Comparison of ENCODE assay signal across 25 mouse cellular contexts in genomic region chr3:92011001-92011400, GRCm38 (mm10). TPM values are rescaled to one million over a fixed set of nuclear protein-coding genes. Genes with fewer than 3 reads are reported as not detected.
DNase-seq lines count a peak whose midpoint lies in the region.
"Had no signal": no experiment of that assay in that cellular context is flagged by ENCODE, and none has a peak within 500 bp of the region (broad histone marks: within the 10 kb centered on the region; RNA-seq: fewer than 3 reads in every experiment).

No protein-coding gene starts in this region.

- peak; percentile 67 for DNase-seq in ES-CJ7 (ENCODE audit: low read depth, low spot score)
- DNase-seq in R1 (ENCODE audit: low read depth, low spot score) = peak; percentile 58
- peak; percentile 42 for DNase-seq in ZHBTc4 (ENCODE audit: low read depth, low spot score)
- no peak for DNase-seq in cerebellum, postnatal 10 days
- DNase-seq in urinary bladder, postnatal 14 days (ENCODE audit: low spot score) = no peak
- DNase-seq in urinary bladder, adult 2 months (ENCODE audit: low spot score) = no peak
- DNase-seq: adrenal gland, adult 2 months; adrenal gland, adult 8-10 months; adrenal gland, postnatal 10 days; adrenal gland, postnatal 14 days; adrenal gland, postnatal 25 days; adrenal gland, postnatal 36 days; B cell, adult 2 months; cerebellum, adult 11 months; cerebellum, adult 11-12 months; cerebellum, adult 18-20 months; cerebellum, adult 2 months; cerebellum, adult 8-10 months; cerebellum, adult 9-10 months had no signal

RNA-seq across cellular contexts. Expression of gene Pglyrp3, which starts 3.4 kb away (rescaled TPM):
- not detected in 2 replicates for polyA plus RNA-seq in urinary bladder, adult 2 months (2012; rRNA removed)
- polyA plus RNA-seq: activated CD4-positive, CD25-positive, alpha-beta regulatory T cell, adult 4 months; adrenal gland, adult 2 months; brain, embryonic 14.5 days; C2C12; CD4-positive, CD25-positive, alpha-beta regulatory T cell, adult 4 months; cerebellum, adult 2 months; G1E; Patski had no signal

Comparison
In these comparisons a context has a peak if more than half of its experiments do, and no peak if none do; other contexts are left out.
1. DNase-seq: peak in ES-CJ7 (single experiment), R1 (single experiment) and ZHBTc4 (single experiment); none in cerebellum, postnatal 10 days (0 of 2), urinary bladder, postnatal 14 days (single experiment) and urinary bladder, adult 2 months (single experiment).